Mouse (Mus musculus) left cerebral cortex, postnatal 25 days (tissue): Measurements from ENCODE around the gene Spata31d1a. TPM values are rescaled to one million over a fixed set of nuclear protein-coding genes. Genes with fewer than 3 reads are reported as not detected.
A peak's percentile ranks its signal among the peaks of the same experiment; 100 is the strongest.
"Not testable (repeated sequence)": the region's sequence is repeated elsewhere in the genome, so short reads cannot be mapped to it uniquely, and the experiment has no call there.

Source experiments
- DNase-seq, 2 experiments: peaks; one replicate each; pipeline ENCODE4 v3.0.0; 2022; ENCODE audit warnings: low spot score in 2 of 2, mixed read lengths in 1 of 2
- intact Hi-C: fragments of 180-260 bp; cut with DNase I; formaldehyde crosslinking; loops from one replicate; pipeline ENCODE4 v1.15.1; 2025
- total RNA-seq, 2 experiments: library from RNA; stranded (reverse); gene quantifications; 2 replicates each; pipeline ENCODE4 v1.2.3; 2021

The Spata31d1a gene
- total RNA-seq, 2 experiments from 2014 or later = 0.11 to 0.14 TPM

GRCm38 (mm10) chr13:59711984-59712383, 1.9 kb upstream of the Spata31d1a start, which contains the start of gene Spata31d1b:
Gene Spata31d1b, plus strand, starts transcription at chr13:59712284.
- intact Hi-C loops, DNase-seq: not testable (repeated sequence)

- intact Hi-C loops = no loop called here
- DNase-seq = peak in 1 of 2 experiments; percentile 34
These were observed 5.6 kb downstream of the Spata31d1a start for GRCm38 (mm10) chr13:59704562-59704961.

GRCm38 (mm10) chr13:59703514-59703913, 6.6 kb downstream of the Spata31d1a start:
- intact Hi-C loops = no loop called here
- peak; percentile 22 to 78 for DNase-seq

GRCm38 (mm10) chr13:59700137-59700536, 10.0 kb downstream of the Spata31d1a start:
- intact Hi-C loops, DNase-seq: not testable (repeated sequence)

- DNase-seq = peak in 1 of 2 experiments; percentile 70
- intact Hi-C loops = no loop called here
These were observed 11.0 kb downstream of the Spata31d1a start for GRCm38 (mm10) chr13:59699131-59699530.

- intact Hi-C loops = no loop called here
These were observed 14.3 kb downstream of the Spata31d1a start for GRCm38 (mm10) chr13:59695781-59696180.

GRCm38 (mm10) chr13:59694008-59694407, 16.1 kb downstream of the Spata31d1a start, which contains the start of gene 4921517D22Rik:
Gene 4921517D22Rik, minus strand, starts transcription at chr13:59694108.
- intact Hi-C loops = no loop called here
- DNase-seq = no peak

More at GRCm38 (mm10) chr13:59695781-59696180, 14.3 kb downstream of the Spata31d1a start:
- DNase-seq = no peak

GRCm38 (mm10) chr13:59691478-59691877, 18.7 kb downstream of the Spata31d1a start:
- intact Hi-C loops = no loop called here
- no peak for DNase-seq

GRCm38 (mm10) chr13:59690576-59690975, 19.6 kb downstream of the Spata31d1a start:
- DNase-seq = no peak
- intact Hi-C loops = no loop called here

GRCm38 (mm10) chr13:59689843-59690242, 20.3 kb downstream of the Spata31d1a start:
- no peak for DNase-seq
- intact Hi-C loops = no loop called here

GRCm38 (mm10) chr13:59689313-59689712, 20.8 kb downstream of the Spata31d1a start:
- intact Hi-C loops = no loop called here
- DNase-seq = no peak

- DNase-seq = peak in 1 of 2 experiments; percentile 49
These were observed 21.8 kb downstream of the Spata31d1a start for GRCm38 (mm10) chr13:59688338-59688770.

GRCm38 (mm10) chr13:59685236-59685635, 24.9 kb downstream of the Spata31d1a start:
- DNase-seq = no peak
- intact Hi-C loops = no loop called here

More at GRCm38 (mm10) chr13:59688338-59688770, 21.8 kb downstream of the Spata31d1a start:
- intact Hi-C loops = no loop called here

- DNase-seq = no peak
- intact Hi-C loops = no loop called here
These were observed 27.5 kb downstream of the Spata31d1a start for GRCm38 (mm10) chr13:59682629-59683028.

- no peak for DNase-seq
- intact Hi-C loops = loop anchor here (5.0 kb wide), 1 partner anchor 47 kb away; no protein-coding TSS in a partner anchor
These were observed 30.2 kb downstream of the Spata31d1a start for GRCm38 (mm10) chr13:59679908-59680307.

GRCm38 (mm10) chr13:59679306-59679705, 30.8 kb downstream of the Spata31d1a start:
- no peak for DNase-seq
- intact Hi-C loops = loop anchor here (5.0 kb wide), 1 partner anchor 48 kb away; no protein-coding TSS in a partner anchor

GRCm38 (mm10) chr13:59676316-59677229, 33.6 kb downstream of the Spata31d1a start:
- intact Hi-C loops = loop anchor here (5.0 kb wide), 1 partner anchor 51 kb away; no protein-coding TSS in a partner anchor
- DNase-seq = no peak

GRCm38 (mm10) chr13:59675151-59676011, 34.7 kb downstream of the Spata31d1a start, which contains the start of gene Golm1:
Gene Golm1, minus strand, starts transcription at chr13:59675811.
- peak; percentile 49 to 55 for DNase-seq
- intact Hi-C loops = loop anchor here (5.0 kb wide), 1 partner anchor 52 kb away; no protein-coding TSS in a partner anchor

- intact Hi-C loops = loop anchor here (5.0 kb wide), 1 partner anchor 53 kb away; no protein-coding TSS in a partner anchor
- peak in 1 of 2 experiments; percentile 43 for DNase-seq
These were observed 35.4 kb downstream of the Spata31d1a start for GRCm38 (mm10) chr13:59674761-59675150.
